Mouse (Mus musculus) intestine, embryonic 15.5 days (tissue): ENCODE data around the gene Rcan2. TPM values are rescaled to one million over a fixed set of nuclear protein-coding genes. Genes with fewer than 3 reads are reported as not detected.

Source experiments
- ATAC-seq: fragments of 200-750 bp; cut with Nextera tagmentation; 2 replicates; pipeline ENCODE4 v1.8.0; 2017; ENCODE audit warnings: moderate TSS enrichment, moderate library complexity
- H3K27ac ChIP-seq: fragments of 300-500 bp; sonication (generic); 2 replicates; pipeline ENCODE4 v1.5.1; 2015; ENCODE audit warnings: mild to moderate bottlenecking, inconsistent platforms
- H3K27me3 ChIP-seq: fragments of 300-500 bp; sonication (generic); replicated peaks from 2 replicates; pipeline ENCODE4 v1.6.1; 2015; ENCODE audit warnings: inconsistent platforms
- H3K36me3 ChIP-seq: fragments of 300-500 bp; sonication (generic); 2 replicates; pipeline ENCODE4 v1.6.1; 2015; ENCODE audit warnings: inconsistent platforms
- H3K4me1 ChIP-seq: fragments of 300-500 bp; sonication (generic); replicated peaks from 2 replicates; pipeline ENCODE4 v1.6.1; 2015; ENCODE audit warnings: inconsistent platforms
- H3K4me2 ChIP-seq: fragments of 300-500 bp; sonication (generic); replicated peaks from 2 replicates; pipeline ENCODE4 v1.6.1; 2015; ENCODE audit warnings: mild to moderate bottlenecking, inconsistent platforms
- H3K4me3 ChIP-seq: fragments of 300-500 bp; sonication (generic); replicated peaks from 2 replicates; pipeline ENCODE4 v1.5.1; 2015; ENCODE audit warnings: inconsistent platforms
- H3K9ac ChIP-seq: fragments of 300-500 bp; sonication (generic); 2 replicates; pipeline ENCODE4 v1.6.1; 2015; ENCODE audit warnings: inconsistent platforms
- H3K9me3 ChIP-seq: fragments of 300-500 bp; sonication (generic); 2 replicates; pipeline ENCODE4 v1.6.1; 2016; ENCODE audit warnings: inconsistent platforms
- WGBS: fragments of 180-500 bp; shearing (Covaris S2); methylation state at CpG from one replicate; pipeline ENCODE4 v1.1.7; 2015; 5-methylcytosine and 5-hydroxymethylcytosine counted together
- polyA plus RNA-seq: library from polyadenylated mRNA; unstranded; fragments of >200 nt; fragmentation: Nextera tagmentation; extraction: Ambion mirVana; gene quantifications from 2 replicates; pipeline ENCODE4 v1.2.1, GENCODE M21; 2015

Gene Rcan2
- polyA plus RNA-seq, 1 experiment from 2014 or later: 5.9 TPM

DNA sequence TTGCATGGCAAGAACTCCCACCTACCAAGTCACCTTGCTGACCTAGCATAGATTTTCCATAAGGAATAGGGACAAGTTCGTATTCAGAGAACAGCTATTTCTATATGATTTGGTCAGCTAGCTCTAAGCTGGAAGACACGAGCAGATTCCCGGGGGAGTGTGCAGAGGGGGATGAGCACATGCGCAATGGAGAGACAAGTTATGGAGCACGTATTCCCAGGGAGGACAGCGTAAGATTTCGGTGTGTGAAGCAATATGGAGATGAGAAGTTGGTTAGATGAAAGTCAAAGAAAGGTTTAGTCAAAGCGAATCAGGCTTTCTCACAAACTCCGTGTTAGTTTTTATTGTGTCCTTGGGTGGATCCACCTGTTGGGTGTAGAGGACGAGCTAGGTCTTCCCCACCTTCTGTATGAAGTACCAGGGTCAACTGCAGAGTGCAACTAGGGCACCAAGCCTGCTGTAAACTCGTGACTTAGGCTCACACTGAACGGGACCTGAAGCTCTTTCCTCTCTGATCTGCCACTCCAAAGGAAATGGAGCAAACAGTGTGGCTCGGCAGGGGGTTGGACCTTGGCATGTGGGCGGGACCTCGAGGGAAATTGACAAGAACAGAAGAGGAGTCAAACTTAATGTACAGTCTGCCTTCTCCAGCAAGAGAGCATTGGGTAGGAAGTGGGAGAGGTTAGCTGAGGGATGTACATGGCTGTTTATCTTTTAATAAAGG lies 31.4 kb downstream of the Rcan2 start:
- Histone ChIP-seq H3K4me2 (no peak overlapping the region), H3K4me3 (no peak overlapping the region), H3K4me1 (no peaks in the 10 kb centered on the region), H3K36me3 (no peaks in the 10 kb centered on the region), H3K9ac (no peak overlapping the region), H3K27me3 (no peaks in the 10 kb centered on the region), H3K9me3 (no peaks in the 10 kb centered on the region), H3K27ac (no peak overlapping the region)
- no peak for ATAC-seq
- WGBS: 71% methylated on average over 15 of the region's 15 CpGs

DNA sequence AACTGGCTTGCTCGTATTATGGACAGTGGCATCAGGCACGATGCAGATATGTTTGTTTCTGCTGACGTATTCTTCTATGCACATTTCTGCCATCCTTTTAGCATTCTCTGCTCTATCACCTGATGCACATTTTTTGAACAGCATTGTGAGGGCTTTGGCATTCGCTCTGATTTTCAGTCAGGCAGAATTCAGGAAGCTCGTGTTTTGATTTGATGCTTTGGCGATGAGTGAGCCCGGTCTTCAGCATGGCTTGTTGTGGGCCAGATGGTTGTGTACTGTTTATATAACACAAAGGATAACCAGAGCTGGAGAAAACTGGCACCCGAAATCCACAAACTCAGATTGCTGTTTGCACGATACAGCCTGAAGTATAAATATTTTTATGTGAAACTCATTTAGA lies 39.1 kb downstream of the Rcan2 start:
- no peaks in the 10 kb centered on the region for H3K4me1 ChIP-seq
- 80% methylated on average over 9 of the region's 9 CpGs for WGBS
- no peaks in the 10 kb centered on the region for H3K27me3 ChIP-seq
- no peak overlapping the region for H3K4me2 ChIP-seq
- no peak for ATAC-seq
- H3K9me3 ChIP-seq: no peaks in the 10 kb centered on the region
- no peak overlapping the region for H3K9ac ChIP-seq
- no peak overlapping the region for H3K4me3 ChIP-seq
- H3K36me3 ChIP-seq: no peaks in the 10 kb centered on the region
- no peak overlapping the region for H3K27ac ChIP-seq

DNA sequence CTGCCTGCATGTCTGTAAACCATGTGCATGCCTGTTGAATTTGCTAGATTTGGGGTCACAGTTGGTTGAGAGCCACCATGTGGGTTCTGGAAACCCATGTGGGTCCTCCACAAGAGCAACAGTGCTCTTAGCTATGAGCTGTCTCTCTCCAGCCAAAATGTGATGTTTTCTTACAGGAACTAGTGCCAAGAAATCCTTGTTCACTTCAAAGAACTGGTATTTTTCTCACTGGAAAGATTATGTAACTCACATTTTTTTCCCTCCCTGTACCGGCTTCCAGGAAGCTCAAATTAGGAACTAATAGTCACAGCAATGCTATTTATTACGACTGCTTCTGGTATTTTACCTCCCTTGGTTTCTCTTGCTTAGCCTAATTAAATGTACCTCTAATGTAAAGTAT lies 45.6 kb downstream of the Rcan2 start:
- Histone ChIP-seq H3K4me1 (no peaks in the 10 kb centered on the region), H3K4me3 (no peak overlapping the region), H3K27me3 (no peaks in the 10 kb centered on the region), H3K4me2 (no peak overlapping the region), H3K27ac (no peak overlapping the region), H3K36me3 (no peaks in the 10 kb centered on the region), H3K9me3 (no peaks in the 10 kb centered on the region), H3K9ac (no peak overlapping the region)
- ATAC-seq: no peak
- 59% methylated on average over 2 of the region's 2 CpGs for WGBS

DNA sequence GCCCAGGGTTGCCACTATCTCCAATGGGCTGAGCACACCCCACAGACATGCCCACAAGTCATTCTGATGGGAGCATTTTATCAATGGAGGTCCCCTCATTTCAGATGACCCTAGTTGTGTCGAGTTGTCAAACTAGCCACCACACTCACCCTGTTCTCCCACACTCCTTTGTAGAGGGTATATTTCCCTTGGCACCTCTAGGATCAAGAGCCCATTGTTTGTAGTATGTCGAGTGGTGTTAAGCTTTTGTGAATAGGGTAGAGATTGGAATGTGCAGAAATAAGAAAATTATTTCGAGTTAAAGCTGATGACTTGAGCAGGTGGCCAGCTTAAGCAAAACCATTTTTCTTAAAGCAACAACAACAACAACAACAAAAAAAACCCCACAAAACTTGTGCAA lies 47.8 kb downstream of the Rcan2 start:
- WGBS: 74% methylated on average over 3 of the region's 3 CpGs
- Histone ChIP-seq H3K4me2 (no peak overlapping the region), H3K4me3 (no peak overlapping the region), H3K9me3 (no peaks in the 10 kb centered on the region), H3K36me3 (no peaks in the 10 kb centered on the region), H3K9ac (no peak overlapping the region), H3K4me1 (no peaks in the 10 kb centered on the region), H3K27me3 (no peaks in the 10 kb centered on the region), H3K27ac (no peak overlapping the region)
- no peak for ATAC-seq

DNA sequence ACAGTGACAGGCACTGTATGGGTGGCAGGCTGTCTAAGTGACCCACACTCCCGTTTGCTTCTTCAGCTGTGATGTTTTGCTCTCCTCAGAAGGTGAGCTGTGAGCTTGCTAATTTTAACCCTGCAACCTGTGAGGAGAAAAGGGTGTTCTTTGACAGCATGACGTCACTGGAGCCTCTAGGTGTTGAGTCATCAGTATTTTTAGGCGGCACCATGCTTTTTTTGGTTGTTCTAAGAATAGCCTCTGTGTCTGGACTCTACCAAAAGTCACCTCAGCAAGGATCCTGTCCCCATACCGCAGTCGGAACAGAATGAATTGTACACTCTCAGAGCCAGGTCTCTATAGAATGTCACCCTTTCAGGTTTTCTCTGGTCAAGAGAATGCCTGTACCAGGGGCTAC lies 54.0 kb downstream of the Rcan2 start:
- H3K9ac ChIP-seq: no peak overlapping the region
- no peak overlapping the region for H3K27ac ChIP-seq
- H3K4me1 ChIP-seq: no peaks in the 10 kb centered on the region
- no peak overlapping the region for H3K4me2 ChIP-seq
- no peak for ATAC-seq
- H3K4me3 ChIP-seq: no peak overlapping the region
- no peaks in the 10 kb centered on the region for H3K9me3 ChIP-seq
- H3K36me3 ChIP-seq: no peaks in the 10 kb centered on the region
- 78% methylated on average over 5 of the region's 5 CpGs for WGBS
- no peaks in the 10 kb centered on the region for H3K27me3 ChIP-seq

DNA sequence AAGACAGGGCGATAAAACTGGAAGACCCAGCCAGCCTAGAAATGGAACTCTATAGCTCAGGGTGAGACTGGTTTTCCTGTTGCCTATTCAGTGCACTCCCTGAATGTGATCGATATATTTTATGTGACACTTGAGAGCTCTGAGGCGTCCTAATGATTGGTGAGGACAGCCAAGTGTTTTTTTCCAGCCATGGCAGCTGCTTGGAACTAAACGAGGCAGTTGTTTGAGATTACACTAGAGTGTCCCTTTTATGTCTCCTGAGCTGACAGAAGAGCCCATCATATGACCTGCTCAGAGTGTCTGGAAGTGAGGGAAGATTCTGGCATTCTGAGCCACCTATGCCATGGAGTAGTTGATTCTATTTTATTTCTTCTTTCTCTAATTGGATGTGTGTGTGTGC lies 54.9 kb downstream of the Rcan2 start:
- no peak for ATAC-seq
- H3K27me3 ChIP-seq: no peaks in the 10 kb centered on the region
- H3K36me3 ChIP-seq: no peaks in the 10 kb centered on the region
- H3K9ac ChIP-seq: no peak overlapping the region
- 57% methylated on average over 4 of the region's 4 CpGs for WGBS
- no peaks in the 10 kb centered on the region for H3K4me1 ChIP-seq
- H3K4me2 ChIP-seq: no peak overlapping the region
- no peak overlapping the region for H3K27ac ChIP-seq
- no peak overlapping the region for H3K4me3 ChIP-seq
- no peaks in the 10 kb centered on the region for H3K9me3 ChIP-seq

DNA sequence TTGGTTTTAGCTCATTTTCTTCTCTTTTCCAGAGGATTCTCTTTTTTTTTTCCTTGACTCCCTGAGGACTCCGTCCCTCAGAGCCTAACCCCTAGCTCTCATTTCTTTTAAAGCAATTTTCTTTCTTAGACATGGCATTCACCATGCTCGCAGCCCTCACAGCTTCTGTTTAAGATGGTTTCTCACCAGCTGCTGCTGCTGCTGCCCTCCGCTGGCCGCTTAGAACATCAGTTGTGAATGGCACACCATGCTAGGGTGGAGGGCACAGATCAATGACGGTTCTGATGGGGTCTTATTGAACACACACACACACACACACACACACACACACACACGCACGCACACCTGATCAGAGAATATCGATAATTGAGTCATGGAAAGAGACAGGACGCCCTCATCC lies 67.7 kb downstream of the Rcan2 start:
- Histone ChIP-seq H3K27ac (no peak overlapping the region), H3K36me3 (no peaks in the 10 kb centered on the region), H3K9me3 (no peaks in the 10 kb centered on the region), H3K27me3 (no peaks in the 10 kb centered on the region), H3K9ac (no peak overlapping the region), H3K4me2 (no peak overlapping the region), H3K4me1 (no peaks in the 10 kb centered on the region), H3K4me3 (no peak overlapping the region)
- no peak for ATAC-seq
- WGBS: 86% methylated on average over 9 of the region's 9 CpGs

DNA sequence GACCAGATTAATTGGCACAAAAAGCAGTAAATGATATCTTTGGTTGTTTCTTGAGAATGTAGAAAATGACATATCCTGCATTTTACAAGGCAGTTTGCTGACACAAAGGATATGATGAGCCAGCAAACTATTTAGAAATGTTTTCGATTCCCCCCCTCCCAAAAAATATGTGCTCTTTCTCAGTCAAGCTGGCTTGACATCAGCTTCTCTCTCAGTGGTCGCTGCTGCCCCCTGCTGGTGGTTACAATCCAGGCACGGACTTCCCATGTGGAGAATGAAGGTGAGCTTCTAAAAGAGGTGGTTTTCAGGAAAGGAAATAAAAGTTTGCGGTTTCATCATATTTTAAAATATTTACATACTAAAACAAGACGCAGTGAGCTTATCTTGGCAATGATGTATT lies 68.5 kb downstream of the Rcan2 start:
- Histone ChIP-seq H3K9ac (no peak overlapping the region), H3K27ac (no peak overlapping the region), H3K4me3 (no peak overlapping the region), H3K4me1 (no peaks in the 10 kb centered on the region), H3K36me3 (no peaks in the 10 kb centered on the region), H3K9me3 (no peaks in the 10 kb centered on the region), H3K27me3 (no peaks in the 10 kb centered on the region), H3K4me2 (no peak overlapping the region)
- no peak for ATAC-seq
- WGBS: 21% methylated on average over 5 of the region's 5 CpGs

DNA sequence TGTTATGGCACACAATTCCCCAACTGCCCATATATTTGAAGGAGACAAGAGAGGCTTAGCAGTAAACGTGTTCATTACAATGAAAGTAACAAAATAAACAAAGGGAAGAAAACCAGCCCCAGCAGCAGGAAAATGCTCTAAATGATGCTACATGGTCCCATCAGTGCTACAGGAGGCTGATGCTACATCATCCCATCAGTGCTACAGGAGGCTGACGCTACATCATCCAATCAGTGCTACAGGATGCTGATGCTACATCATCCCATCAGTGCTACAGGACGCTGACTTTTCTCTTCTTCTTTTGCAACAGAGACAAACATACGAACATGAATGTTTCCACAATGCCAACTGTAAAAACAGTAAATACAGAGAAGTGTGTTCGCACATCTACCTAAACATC lies 73.3 kb downstream of the Rcan2 start:
- H3K4me3 ChIP-seq: no peak overlapping the region
- WGBS: 74% methylated on average over 5 of the region's 5 CpGs
- no peak overlapping the region for H3K9ac ChIP-seq
- no peaks in the 10 kb centered on the region for H3K36me3 ChIP-seq
- H3K9me3 ChIP-seq: no peaks in the 10 kb centered on the region
- H3K27ac ChIP-seq: no peak overlapping the region
- ATAC-seq: no peak
- no peaks in the 10 kb centered on the region for H3K27me3 ChIP-seq
- H3K4me2 ChIP-seq: no peak overlapping the region
- H3K4me1 ChIP-seq: no peaks in the 10 kb centered on the region

DNA sequence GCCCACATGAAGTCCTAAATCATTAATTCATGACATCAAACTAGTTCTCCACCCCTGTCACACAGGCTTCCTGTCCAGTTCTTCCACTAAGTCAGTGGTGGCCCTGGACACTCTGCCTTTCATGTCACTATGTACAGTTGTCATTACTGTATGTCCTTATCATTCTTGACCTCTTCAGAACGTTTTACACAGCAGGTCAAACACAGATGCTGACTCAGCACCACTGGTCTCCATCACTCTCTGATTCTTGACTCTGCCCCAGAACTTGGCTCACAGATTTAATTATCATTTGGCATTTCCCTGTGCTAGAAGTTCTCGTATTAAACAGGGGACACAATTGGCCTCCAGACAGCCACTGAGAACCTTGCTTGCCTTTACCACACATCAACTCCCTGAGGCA lies 76.3 kb downstream of the Rcan2 start:
- H3K9ac ChIP-seq: no peak overlapping the region
- ATAC-seq: no peak
- no peaks in the 10 kb centered on the region for H3K9me3 ChIP-seq
- no peak overlapping the region for H3K27ac ChIP-seq
- H3K4me2 ChIP-seq: no peak overlapping the region
- H3K4me1 ChIP-seq: no peaks in the 10 kb centered on the region
- no peaks in the 10 kb centered on the region for H3K36me3 ChIP-seq
- no peaks in the 10 kb centered on the region for H3K27me3 ChIP-seq
- 51% methylated on average over 2 of the region's 2 CpGs for WGBS
- no peak overlapping the region for H3K4me3 ChIP-seq

DNA sequence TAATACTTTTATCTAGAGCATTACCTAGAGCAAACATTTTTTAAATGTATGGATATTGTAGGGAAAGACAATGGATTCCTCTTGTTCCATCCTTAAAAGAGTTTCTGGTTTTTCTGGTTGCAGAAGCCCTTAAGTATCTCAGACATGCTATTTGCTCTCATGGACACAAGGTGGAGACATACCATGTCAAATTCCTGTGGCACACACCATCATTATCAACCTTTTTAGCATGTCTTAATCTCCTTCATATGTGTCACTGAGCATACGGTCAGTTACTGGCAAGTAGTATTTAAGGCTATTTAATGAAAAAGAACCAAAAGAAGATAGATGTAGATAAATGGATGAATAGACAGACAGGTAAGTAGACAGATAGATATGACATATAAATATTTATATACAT lies 81.9 kb downstream of the Rcan2 start:
- no peak for ATAC-seq
- Histone ChIP-seq H3K27ac (no peak overlapping the region), H3K9ac (no peak overlapping the region), H3K9me3 (no peaks in the 10 kb centered on the region), H3K36me3 (no peaks in the 10 kb centered on the region), H3K27me3 (no peaks in the 10 kb centered on the region), H3K4me1 (no peaks in the 10 kb centered on the region), H3K4me2 (no peak overlapping the region), H3K4me3 (no peak overlapping the region)
- 16% methylated on average over 1 of the region's 1 CpGs for WGBS

DNA sequence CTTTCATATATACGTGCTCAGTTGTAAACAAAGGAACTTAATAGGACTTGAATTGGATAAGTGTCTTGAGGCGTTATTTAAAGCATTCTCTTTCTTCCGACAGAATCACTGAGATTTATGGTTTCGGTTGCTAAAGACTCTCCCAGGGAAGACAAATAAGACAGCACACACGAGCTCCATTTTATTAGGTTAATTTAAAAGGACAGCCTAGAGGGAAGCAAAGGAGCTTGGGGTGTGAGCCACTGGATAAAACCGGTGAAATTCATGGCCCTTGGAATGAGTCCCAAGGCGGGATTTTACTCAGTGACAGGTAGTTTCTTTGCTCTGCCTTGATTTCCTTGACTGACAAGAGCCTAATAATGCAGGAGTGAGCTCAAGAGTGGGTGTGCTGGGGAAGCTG lies 85.1 kb downstream of the Rcan2 start:
- Histone ChIP-seq H3K4me3 (no peak overlapping the region), H3K9ac (no peak overlapping the region), H3K27me3 (no peaks in the 10 kb centered on the region), H3K9me3 (no peaks in the 10 kb centered on the region), H3K4me1 (no peaks in the 10 kb centered on the region), H3K36me3 (no peaks in the 10 kb centered on the region), H3K4me2 (no peak overlapping the region), H3K27ac (no peak overlapping the region)
- ATAC-seq: no peak
- WGBS: 48% methylated on average over 7 of the region's 7 CpGs

DNA sequence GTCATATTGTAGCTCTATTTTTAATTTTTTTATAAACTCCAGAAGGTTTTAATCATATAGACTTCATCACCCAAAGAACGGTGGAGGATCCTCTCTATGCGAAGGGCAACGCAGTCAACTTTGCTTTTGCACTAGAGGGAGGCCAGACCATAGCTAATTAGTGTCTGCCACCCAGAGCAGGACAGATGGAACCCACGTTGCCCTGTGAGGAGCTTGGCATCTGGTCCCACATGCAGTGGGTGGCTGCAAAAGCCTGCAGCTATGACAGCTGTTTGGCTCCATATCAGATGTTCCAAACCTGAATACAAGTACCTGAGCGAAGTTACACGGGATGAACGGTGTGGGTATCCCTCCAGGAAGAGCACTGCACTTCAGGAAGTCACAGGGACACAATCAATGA lies 86.8 kb downstream of the Rcan2 start:
- 86% methylated on average over 7 of the region's 7 CpGs for WGBS
- Histone ChIP-seq H3K4me2 (no peak overlapping the region), H3K27ac (no peak overlapping the region), H3K36me3 (no peaks in the 10 kb centered on the region), H3K4me1 (no peaks in the 10 kb centered on the region), H3K4me3 (no peak overlapping the region), H3K9me3 (no peaks in the 10 kb centered on the region), H3K9ac (no peak overlapping the region), H3K27me3 (no peaks in the 10 kb centered on the region)
- ATAC-seq: no peak
